Mouse (Mus musculus) thymus, adult 2 months (tissue): ENCODE data around the gene Ttc7b. TPM values are rescaled to one million over a fixed set of nuclear protein-coding genes. Genes with fewer than 3 reads are reported as not detected.

Source experiments
- DNase-seq: peaks from one replicate; pipeline ENCODE4 v3.0.0; 2021
- H3K27ac ChIP-seq: fragments of 200-500 bp; 2 replicates; pipeline ENCODE4 v1.5.1; 2012; ENCODE audit warnings: low read length, control low read depth; ENCODE audit not compliant: control insufficient read depth, insufficient read depth
- H3K27me3 ChIP-seq: fragments of 200-500 bp; 2 replicates; pipeline ENCODE4 v1.6.1; 2012; ENCODE audit warnings: mild to moderate bottlenecking, low read length, moderate library complexity, mixed read lengths; ENCODE audit not compliant: control insufficient read depth, insufficient read depth
- H3K36me3 ChIP-seq: fragments of 200-500 bp; 2 replicates; pipeline ENCODE4 v1.6.1; 2012; ENCODE audit warnings: mild to moderate bottlenecking, low read length, moderate library complexity; ENCODE audit not compliant: control insufficient read depth, insufficient read depth
- H3K4me1 ChIP-seq: fragments of 200-500 bp; replicated peaks from 2 replicates; pipeline ENCODE4 v1.6.1; 2012; ENCODE audit warnings: low read length; ENCODE audit not compliant: control insufficient read depth, insufficient read depth
- H3K4me3 ChIP-seq: fragments of 200-500 bp; 2 replicates; pipeline ENCODE4 v1.5.1; 2012; ENCODE audit warnings: mild to moderate bottlenecking, low read length, control low read depth, moderate library complexity; ENCODE audit not compliant: control insufficient read depth, insufficient read depth
- CTCF ChIP-seq: fragments of 200-500 bp; IDR thresholded peaks from 2 replicates; pipeline ENCODE4 v1.5.1; 2012; ENCODE audit warnings: mild to moderate bottlenecking, control low read depth, low read length, moderate library complexity, borderline replicate concordance; ENCODE audit not compliant: control insufficient read depth, poor library complexity, insufficient read depth; ENCODE audit errors: extremely low read depth
- POLR2A ChIP-seq: fragments of 200-500 bp; IDR thresholded peaks from 2 replicates; pipeline ENCODE4 v1.6.1; 2012; ENCODE audit warnings: mild to moderate bottlenecking, low read length, control low read depth, moderate library complexity; ENCODE audit not compliant: control insufficient read depth, poor library complexity, insufficient read depth; ENCODE audit errors: extremely low read depth
- WGBS: fragments of 180-500 bp; shearing (Covaris S2); methylation state at CpG from one replicate; pipeline ENCODE4 v1.1.7; 2018; 5-methylcytosine and 5-hydroxymethylcytosine counted together
- polyA plus RNA-seq: library from polyadenylated mRNA; depleted of rRNA; stranded (reverse); fragments of >200 nt; gene quantifications from 2 replicates; pipeline ENCODE4 v1.2.3, GENCODE M21; 2012

Gene Ttc7b
- polyA plus RNA-seq, 1 experiment: 43.1 TPM

DNA sequence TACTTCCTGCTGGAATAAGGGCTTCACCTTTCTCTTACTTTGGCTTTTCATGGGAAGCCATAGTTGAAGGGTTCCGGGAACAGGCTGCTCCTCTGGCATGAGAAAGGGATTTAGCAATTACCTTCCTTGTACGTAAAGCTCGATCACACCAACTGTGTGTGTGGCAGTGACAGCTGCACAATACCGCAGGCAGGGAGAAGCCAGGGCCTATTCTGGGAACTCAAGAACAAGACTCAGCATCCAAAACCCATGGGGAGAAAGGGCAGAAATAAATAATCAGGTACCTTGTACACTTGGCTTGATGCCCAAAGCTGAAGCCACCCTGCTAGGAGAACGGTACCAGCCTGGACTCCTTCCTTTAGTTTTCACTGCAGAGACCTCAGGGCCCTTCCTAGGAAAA lies 128.2 kb downstream of the Ttc7b start:
- Histone ChIP-seq H3K36me3 (no peaks in the 10 kb centered on the region), H3K27me3 (no peaks in the 10 kb centered on the region), H3K4me3 (no peak overlapping the region), H3K4me1 (no peaks in the 10 kb centered on the region), H3K27ac (no peak overlapping the region)
- DNase-seq: no peak
- WGBS: 96% methylated on average over 5 of the region's 5 CpGs
- TF ChIP-seq POLR2A (no peak), CTCF (no peak)

DNA sequence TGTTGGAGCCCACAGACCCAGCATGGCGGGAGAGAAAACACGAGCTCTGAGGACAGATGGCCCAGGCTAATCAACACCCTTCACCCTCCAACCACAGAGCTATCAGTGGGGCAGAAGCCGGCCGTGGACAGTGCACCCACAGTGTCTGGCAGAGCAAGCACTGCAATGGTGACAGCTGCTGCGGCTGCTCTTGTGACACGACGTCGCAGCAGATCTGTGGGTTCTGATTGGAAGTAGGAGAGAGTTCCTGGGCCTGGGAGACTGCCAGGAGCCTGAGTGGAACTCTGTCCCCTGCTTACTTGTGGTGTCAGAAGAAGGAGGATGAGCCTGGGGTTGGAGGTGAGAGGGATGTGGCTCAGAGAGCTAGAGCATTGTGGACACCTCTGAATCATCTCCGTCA lies 128.7 kb downstream of the Ttc7b start:
- Histone ChIP-seq H3K4me3 (no peak overlapping the region), H3K4me1 (no peaks in the 10 kb centered on the region), H3K27ac (no peak overlapping the region), H3K27me3 (no peaks in the 10 kb centered on the region), H3K36me3 (no peaks in the 10 kb centered on the region; the same call in 1 of the 2 replicates)
- WGBS: 96% methylated on average over 9 of the region's 9 CpGs
- DNase-seq: no peak
- no peak for TF ChIP-seq POLR2A
- no peak for TF ChIP-seq CTCF

DNA sequence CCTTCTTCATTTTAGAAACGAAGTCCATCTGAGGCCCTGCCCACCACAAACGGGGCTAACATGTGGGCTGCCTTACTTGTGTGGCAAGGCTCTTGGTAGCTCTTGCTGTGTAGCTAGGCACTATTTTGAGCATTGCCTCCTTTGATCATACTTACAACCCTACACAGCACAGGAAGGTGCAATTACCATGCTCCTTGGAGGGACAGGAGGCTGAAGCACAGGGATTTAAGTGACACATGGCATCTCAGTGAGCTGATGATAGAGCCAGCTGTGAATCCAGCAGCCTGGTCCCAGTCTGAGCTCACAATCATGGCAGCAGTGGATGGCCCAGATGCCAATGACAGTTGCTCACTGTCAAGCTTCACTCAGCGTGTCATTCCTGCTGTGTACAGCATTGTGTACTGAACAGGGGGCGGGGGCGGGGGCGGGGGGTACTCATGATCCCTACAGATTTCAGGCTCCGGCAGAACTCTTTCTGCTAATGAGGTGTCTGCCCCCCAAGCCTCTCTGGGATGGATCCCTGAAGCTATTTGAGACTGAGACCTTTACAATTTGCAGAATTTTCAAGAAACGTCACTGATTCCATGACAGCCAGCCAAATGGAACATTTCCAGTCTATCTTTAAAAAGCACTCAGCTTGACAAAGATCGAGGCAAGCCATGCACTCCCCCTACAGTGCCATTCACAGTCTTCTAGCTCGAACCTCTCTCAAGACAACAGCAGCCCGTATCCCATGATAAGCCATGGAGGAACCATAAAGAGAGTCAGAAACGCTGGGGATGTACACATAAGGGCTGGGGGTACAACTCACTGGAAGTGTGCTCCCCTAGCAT lies 130.5 kb downstream of the Ttc7b start:
- WGBS: 96% methylated on average over 12 of the region's 12 CpGs
- no peak for DNase-seq
- Histone ChIP-seq H3K4me1 (no peaks in the 10 kb centered on the region), H3K27me3 (no peaks in the 10 kb centered on the region), H3K36me3 (peaks cover 5% of the 10 kb centered on the region; the same call in 1 of the 2 replicates), H3K4me3 (no peak overlapping the region), H3K27ac (no peak overlapping the region)
- no peak for TF ChIP-seq POLR2A
- TF ChIP-seq CTCF: no peak

DNA sequence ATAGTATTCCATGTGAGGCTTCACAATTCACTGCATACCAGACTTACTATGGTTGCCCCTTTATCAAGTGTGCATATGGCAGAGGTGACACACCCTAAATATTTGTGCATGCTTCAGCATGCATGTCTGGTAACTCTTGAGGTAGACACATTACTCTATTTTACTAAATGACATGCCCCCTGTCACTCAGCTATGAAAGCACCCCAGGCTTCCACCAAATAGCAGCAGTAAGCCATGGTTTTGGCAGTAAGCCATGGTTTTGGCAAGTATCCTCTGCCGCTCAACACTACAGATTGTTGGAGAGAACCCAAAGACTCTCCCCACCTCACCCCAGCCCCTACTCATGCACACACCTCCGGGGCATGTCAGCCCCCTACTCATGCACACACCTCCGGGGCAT lies 134.4 kb downstream of the Ttc7b start:
- WGBS: 94% methylated on average over 3 of the region's 3 CpGs
- Histone ChIP-seq H3K36me3 (peaks cover 5% of the 10 kb centered on the region; the same call in 1 of the 2 replicates), H3K4me1 (no peaks in the 10 kb centered on the region), H3K27ac (no peak overlapping the region), H3K4me3 (no peak overlapping the region), H3K27me3 (no peaks in the 10 kb centered on the region)
- DNase-seq: no peak
- TF ChIP-seq POLR2A: no peak
- TF ChIP-seq CTCF: no peak

DNA sequence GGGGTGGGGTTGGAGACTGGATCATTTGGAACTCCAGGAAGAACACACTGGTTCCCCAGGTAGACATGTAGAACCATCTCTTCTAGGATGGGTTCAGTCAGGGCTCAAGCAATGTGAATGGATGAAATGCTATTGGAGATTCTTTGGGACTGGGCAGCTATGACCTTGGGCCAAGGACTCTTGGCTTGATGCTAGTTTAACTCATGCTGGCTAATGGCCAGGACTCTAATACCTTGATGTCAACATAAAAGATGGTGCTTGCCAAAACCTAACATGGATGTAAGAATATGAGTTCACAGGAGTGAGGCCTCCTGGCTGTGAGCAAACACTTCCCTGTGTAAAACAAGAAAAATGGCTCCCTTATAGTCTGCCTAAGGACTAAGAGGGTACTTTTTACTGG lies 138.1 kb downstream of the Ttc7b start:
- DNase-seq: no peak
- Histone ChIP-seq H3K4me1 (no peaks in the 10 kb centered on the region), H3K27ac (no peak overlapping the region), H3K4me3 (no peak overlapping the region), H3K27me3 (no peaks in the 10 kb centered on the region), H3K36me3 (peaks cover 5% of the 10 kb centered on the region; the same call in 1 of the 2 replicates)
- TF ChIP-seq POLR2A (no peak), CTCF (no peak)

DNA sequence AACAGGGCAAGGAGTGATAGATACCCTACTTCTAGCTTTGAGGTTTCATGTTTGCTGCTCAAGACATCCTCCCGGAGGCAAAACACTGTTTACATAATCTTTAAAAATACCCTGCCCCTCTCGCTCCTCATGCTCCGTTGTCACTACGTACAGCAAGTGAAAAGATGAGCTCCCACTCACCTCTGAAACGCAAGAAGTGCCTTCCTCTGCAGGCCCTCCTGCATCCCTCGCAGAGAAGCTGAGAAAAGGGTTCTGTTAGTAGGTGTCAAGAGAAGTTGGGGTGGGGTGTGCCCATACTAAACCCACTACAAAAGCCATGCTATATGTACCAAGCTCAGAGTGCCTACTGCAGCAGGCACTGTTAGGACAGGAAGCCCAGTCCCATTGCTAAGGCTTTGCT lies 138.7 kb downstream of the Ttc7b start:
- WGBS: 96% methylated on average over 6 of the region's 6 CpGs
- no peaks in the 10 kb centered on the region for H3K4me1 ChIP-seq
- no peak for TF ChIP-seq CTCF
- TF ChIP-seq POLR2A: no peak
- no peaks in the 10 kb centered on the region for H3K27me3 ChIP-seq
- peaks cover 5% of the 10 kb centered on the region; the same call in 1 of the 2 replicates for H3K36me3 ChIP-seq
- H3K27ac ChIP-seq: no peak overlapping the region
- no peak overlapping the region for H3K4me3 ChIP-seq
- DNase-seq: no peak

DNA sequence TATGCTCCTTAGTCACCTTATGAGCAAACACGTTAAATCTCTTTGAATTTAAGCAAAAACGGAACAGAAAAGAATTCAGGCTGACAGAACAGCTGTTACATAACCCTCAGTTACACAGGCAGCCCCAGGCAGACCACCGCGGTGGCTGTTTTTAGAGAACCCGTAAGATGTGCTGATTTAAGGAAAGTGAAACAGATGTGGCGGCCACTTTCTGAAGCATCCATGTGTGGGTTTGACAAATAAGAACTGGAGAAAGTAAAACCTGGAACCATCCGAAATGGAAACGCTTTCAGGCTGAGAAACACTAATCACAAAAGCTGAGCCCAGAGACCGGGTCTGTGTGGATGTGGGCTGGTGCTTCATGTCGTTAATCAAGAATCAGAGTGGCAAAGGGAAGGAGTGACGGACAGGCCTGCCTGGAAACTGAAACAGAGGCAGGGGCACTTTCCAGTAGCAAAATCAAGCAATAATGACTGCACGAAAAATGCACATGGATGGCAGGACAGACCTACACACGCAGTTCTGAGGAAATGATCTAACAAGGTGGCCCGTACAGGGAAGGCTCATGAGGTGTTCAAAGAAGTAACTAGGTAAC lies 139.8 kb downstream of the Ttc7b start:
- H3K27me3 ChIP-seq: no peaks in the 10 kb centered on the region
- TF ChIP-seq POLR2A (no peak), CTCF (no peak)
- H3K4me1 ChIP-seq: no peaks in the 10 kb centered on the region
- WGBS: 73% methylated on average over 14 of the region's 14 CpGs
- 0 out of 2 replicates have a peak, but pooled peaks cover under 1% of the 10 kb centered on the region for H3K36me3 ChIP-seq
- no peak overlapping the region for H3K4me3 ChIP-seq
- DNase-seq: no peak
- H3K27ac ChIP-seq: no peak overlapping the region
